Mouse (Mus musculus): ENCODE measurements around the gene Tspan5. TPM values are rescaled to one million over a fixed set of nuclear protein-coding genes. Genes with fewer than 3 reads are reported as not detected.

Gene Tspan5
- polyA plus RNA-seq, 1 experiment: 3.4 TPM

DNA sequence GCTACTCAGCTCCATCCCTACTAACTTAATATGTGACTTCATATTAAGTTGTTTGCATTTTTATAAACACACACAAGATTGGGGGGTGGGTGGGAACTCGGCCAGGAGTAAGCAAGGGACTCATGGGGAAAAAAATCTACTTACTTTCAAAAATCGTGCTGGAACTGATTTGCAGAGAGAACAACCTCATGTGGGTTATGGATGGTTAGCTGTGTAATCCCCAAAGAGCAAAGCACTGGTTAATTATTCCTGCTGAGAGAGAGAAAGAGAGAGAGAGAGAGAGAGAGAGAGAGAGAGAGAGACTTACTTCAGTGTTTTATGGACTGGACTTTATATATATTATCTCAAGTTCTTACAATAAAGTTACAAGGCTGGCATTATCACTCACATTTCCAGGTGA is 27.2 kb upstream of the Tspan5 start:
- H3K27me3 ChIP-seq (replicated peaks): peaks cover 2% of the 10 kb centered on the region
- TF ChIP-seq FLI1 (IDR thresholded peaks at IDR 0.05; ENCODE audit: low read length): no peak
- TF ChIP-seq GATA1 (IDR thresholded peaks at IDR 0.05; ENCODE audit: borderline replicate concordance, low read length): no peak
- H3K4me3 ChIP-seq (replicated peaks): no peak overlapping the region
- no peaks in the 10 kb centered on the region for H3K4me1 ChIP-seq
- no peaks in the 10 kb centered on the region for H3K36me3 ChIP-seq (replicated peaks; ENCODE audit: low read length)
- no peaks in the 10 kb centered on the region for H3K9me3 ChIP-seq

DNA sequence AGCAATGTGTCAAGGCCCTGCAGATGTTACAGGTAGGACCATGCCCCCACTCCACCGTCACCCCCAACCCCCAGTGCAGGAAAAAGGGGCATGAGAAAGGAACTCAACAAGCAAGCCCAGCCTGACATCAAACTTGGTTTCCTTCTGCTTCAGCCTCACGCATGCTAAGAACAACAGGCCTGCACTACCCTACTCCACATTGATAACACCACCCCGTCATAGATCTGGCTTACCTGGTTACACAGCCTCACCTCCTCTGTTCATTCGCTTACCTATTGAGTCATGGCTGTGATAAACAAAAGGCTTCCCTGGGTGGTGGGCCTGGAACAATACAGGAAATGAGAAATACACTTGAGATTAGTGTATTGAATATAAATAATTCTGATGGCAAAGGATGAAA is 26.8 kb upstream of the Tspan5 start:
- Histone ChIP-seq H3K4me1 (no peaks in the 10 kb centered on the region), H3K27me3 (replicated peaks) (no peaks in the 10 kb centered on the region), H3K36me3 (replicated peaks; ENCODE audit: low read length) (no peaks in the 10 kb centered on the region), H3K9me3 (no peaks in the 10 kb centered on the region), H3K4me3 (replicated peaks) (no peak overlapping the region)
- TF ChIP-seq GATA1 (IDR thresholded peaks at IDR 0.05; ENCODE audit: borderline replicate concordance, low read length) (no peak), FLI1 (IDR thresholded peaks at IDR 0.05; ENCODE audit: low read length) (no peak)

DNA sequence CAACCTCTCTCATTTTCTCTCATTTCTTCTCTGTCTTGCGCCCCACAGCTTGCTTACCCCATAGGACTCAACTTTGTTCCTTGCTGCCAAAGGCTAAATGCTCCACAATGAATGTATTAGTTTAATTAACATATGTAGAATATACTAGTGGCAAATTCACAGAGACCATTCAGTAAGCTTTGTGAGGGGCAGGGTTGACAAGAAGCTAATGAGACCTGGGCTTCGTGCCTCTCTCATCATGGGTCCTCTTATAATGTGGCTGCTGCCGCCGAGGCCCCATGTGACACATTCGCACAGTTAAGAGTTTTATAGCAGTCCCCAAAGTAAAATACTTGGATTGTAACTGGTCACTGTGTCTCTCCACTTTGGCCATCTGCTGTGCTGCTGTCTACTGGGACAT is 25.0 kb upstream of the Tspan5 start:
- Histone ChIP-seq H3K4me1 (no peaks in the 10 kb centered on the region), H3K36me3 (replicated peaks; ENCODE audit: low read length) (no peaks in the 10 kb centered on the region), H3K4me3 (replicated peaks) (no peak overlapping the region), H3K9me3 (0 out of 2 replicates have a peak, but pooled peaks cover 2% of the 10 kb centered on the region), H3K27me3 (replicated peaks) (no peaks in the 10 kb centered on the region)
- no peak for TF ChIP-seq FLI1 (IDR thresholded peaks at IDR 0.05; ENCODE audit: low read length)
- TF ChIP-seq GATA1 (IDR thresholded peaks at IDR 0.05; ENCODE audit: borderline replicate concordance, low read length): no peak

DNA sequence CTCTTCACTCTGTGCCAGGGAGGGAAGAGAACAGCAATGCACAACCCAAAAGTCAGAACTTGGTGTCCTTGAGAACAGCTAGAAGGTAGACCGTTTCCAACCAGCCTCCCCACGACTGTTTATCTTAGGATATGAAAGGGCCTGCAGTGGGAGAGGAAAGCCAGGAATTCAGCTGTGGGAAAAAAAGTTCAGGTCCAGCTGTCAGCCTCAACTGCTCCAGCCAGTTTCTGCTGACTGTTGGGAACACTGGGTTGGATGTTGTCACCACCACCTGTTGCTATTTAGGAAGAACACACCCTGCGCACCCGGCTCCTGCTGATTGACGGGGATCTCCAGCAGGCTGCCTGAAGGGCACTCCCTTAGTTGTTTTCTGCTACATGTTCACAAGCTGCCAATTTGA is 19.8 kb upstream of the Tspan5 start:
- Histone ChIP-seq H3K27me3 (replicated peaks) (peaks cover 4% of the 10 kb centered on the region), H3K9me3 (peaks cover 11% of the 10 kb centered on the region; the same call in 1 of the 2 replicates), H3K4me1 (no peaks in the 10 kb centered on the region), H3K36me3 (replicated peaks; ENCODE audit: low read length) (no peaks in the 10 kb centered on the region), H3K4me3 (replicated peaks) (no peak overlapping the region)
- no peak for TF ChIP-seq FLI1 (IDR thresholded peaks at IDR 0.05; ENCODE audit: low read length)
- TF ChIP-seq GATA1 (IDR thresholded peaks at IDR 0.05; ENCODE audit: borderline replicate concordance, low read length): no peak

DNA sequence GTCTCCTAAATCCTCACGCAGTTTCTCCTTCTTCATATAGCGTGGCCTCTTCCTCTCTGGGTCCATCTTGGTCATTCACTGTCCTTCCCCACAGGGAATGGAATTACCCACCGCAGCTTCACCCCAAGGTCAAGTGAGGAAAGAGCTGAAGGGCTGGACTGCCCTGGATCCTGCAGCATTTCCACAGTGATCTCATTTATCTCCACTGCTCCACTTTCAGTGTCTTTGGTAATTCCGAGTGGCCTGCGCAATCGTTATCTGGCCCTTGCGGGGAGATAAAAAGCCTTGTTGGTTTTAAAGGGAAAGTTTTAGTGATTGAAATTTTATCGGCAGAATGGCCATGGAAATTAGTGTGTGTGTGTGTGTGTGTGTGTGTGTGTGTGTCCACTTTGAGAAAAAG is 14.4 kb upstream of the Tspan5 start:
- Histone ChIP-seq H3K4me1 (no peaks in the 10 kb centered on the region), H3K36me3 (replicated peaks; ENCODE audit: low read length) (no peaks in the 10 kb centered on the region), H3K4me3 (replicated peaks) (no peak overlapping the region), H3K9me3 (0 out of 2 replicates have a peak, but pooled peaks cover 8% of the 10 kb centered on the region), H3K27me3 (replicated peaks) (peaks cover 9% of the 10 kb centered on the region)
- TF ChIP-seq FLI1 (IDR thresholded peaks at IDR 0.05; ENCODE audit: low read length) (no peak), GATA1 (IDR thresholded peaks at IDR 0.05; ENCODE audit: borderline replicate concordance, low read length) (no peak)

DNA sequence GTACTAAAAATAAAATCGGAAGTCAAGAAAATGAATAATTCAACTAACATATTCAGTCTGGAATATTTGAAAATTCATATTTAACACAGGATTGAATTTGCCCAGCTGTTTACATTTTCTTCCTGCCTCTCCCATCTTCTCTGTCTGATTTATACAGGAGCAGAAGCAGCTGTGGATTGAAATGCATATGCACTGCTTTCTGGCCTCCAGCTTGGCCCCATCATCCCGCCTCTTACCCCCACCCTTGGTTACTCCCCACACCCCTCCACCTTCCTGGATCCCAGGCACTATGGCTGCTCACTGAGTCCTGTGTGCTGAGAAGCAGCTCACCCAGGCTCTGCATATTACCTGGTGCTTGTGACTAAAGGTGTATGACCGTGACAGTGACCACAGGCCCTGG is 13.2 kb upstream of the Tspan5 start:
- TF ChIP-seq GATA1 (IDR thresholded peaks at IDR 0.05; ENCODE audit: borderline replicate concordance, low read length) (no peak), FLI1 (IDR thresholded peaks at IDR 0.05; ENCODE audit: low read length) (no peak)
- Histone ChIP-seq H3K4me3 (replicated peaks) (no peak overlapping the region), H3K9me3 (0 out of 2 replicates have a peak, but pooled peaks cover 8% of the 10 kb centered on the region), H3K27me3 (replicated peaks) (peaks cover 9% of the 10 kb centered on the region), H3K36me3 (replicated peaks; ENCODE audit: low read length) (no peaks in the 10 kb centered on the region), H3K4me1 (no peaks in the 10 kb centered on the region)

DNA sequence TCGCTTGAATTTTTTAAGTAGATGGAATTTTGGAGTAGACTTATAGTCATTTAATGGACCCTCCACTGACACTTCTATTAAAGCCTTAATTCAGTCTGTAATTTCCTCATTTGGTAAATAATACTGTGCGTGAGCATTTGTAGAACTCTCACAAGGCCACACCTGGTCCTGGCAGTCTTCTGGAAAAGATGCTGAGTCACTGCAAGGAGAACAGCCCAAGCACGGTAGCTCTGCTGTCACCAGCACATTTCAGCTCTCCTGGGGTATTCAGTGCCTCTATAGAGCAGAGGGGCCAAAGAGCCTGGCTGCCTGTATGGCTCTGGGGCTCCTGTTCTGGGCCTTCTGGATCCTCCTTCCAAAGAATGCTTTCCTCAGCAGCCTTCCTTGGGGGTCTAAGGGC is 11.2 kb upstream of the Tspan5 start:
- Histone ChIP-seq H3K27me3 (replicated peaks) (peaks cover 9% of the 10 kb centered on the region), H3K9me3 (0 out of 2 replicates have a peak, but pooled peaks cover 8% of the 10 kb centered on the region), H3K4me1 (no peaks in the 10 kb centered on the region), H3K36me3 (replicated peaks; ENCODE audit: low read length) (no peaks in the 10 kb centered on the region), H3K4me3 (replicated peaks) (no peak overlapping the region)
- no peak for TF ChIP-seq FLI1 (IDR thresholded peaks at IDR 0.05; ENCODE audit: low read length)
- no peak for TF ChIP-seq GATA1 (IDR thresholded peaks at IDR 0.05; ENCODE audit: borderline replicate concordance, low read length)

DNA sequence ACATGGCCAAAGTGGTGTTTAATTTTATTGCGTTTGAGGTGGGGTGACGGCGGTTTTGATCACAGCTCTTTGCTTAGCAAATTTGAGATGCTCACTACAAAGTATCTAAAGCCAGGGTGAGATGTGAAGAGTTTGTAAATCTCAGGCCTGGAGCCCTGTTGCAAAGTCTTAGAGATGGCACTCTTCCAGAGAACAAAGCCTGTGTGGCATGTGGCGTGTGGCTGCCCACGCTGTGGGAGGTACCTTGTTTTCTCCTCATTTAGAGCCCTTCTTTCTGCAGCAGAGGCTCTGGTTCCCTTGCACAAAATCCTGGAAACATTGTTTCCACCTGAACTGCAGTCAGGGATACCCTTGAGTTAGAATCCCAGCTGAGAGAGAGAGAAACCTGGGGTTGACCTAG is 6.2 kb upstream of the Tspan5 start:
- peaks cover 1% of the 10 kb centered on the region; the same call in 1 of the 2 replicates for H3K4me1 ChIP-seq
- peaks cover 31% of the 10 kb centered on the region for H3K27me3 ChIP-seq (replicated peaks)
- H3K36me3 ChIP-seq (replicated peaks; ENCODE audit: low read length): no peaks in the 10 kb centered on the region
- H3K9me3 ChIP-seq: no peaks in the 10 kb centered on the region
- no peak overlapping the region for H3K4me3 ChIP-seq (replicated peaks)
- TF ChIP-seq FLI1 (IDR thresholded peaks at IDR 0.05; ENCODE audit: low read length) (no peak), GATA1 (IDR thresholded peaks at IDR 0.05; ENCODE audit: borderline replicate concordance, low read length) (no peak)

DNA sequence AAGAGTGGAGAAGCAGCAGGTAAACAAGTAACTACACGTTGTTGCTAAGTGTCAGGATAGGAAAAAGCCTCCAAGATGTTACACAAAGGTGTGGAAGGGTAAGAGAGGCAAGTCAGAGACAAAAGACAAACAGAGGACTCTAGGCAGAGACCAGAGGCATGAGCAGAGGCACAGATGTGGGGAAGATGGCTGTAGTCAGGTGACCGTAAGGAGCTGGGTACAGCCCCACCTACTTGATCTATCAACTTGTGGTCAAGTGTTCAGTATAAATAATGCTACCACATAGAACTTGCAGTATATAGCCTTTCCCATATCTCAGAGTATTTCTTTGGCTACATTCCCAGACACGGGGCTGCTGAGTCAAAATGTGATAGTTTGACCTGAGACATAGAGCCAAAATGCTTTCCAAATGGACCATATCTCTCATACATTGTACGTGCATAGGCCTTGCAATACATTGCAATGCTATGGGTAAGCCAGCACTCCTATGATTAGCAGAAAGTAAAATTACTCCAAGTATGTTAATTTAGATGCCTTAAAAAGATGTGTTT is 2.8 kb upstream of the Tspan5 start:
- H3K36me3 ChIP-seq (replicated peaks; ENCODE audit: low read length): no peaks in the 10 kb centered on the region
- peaks cover 25% of the 10 kb centered on the region for H3K4me1 ChIP-seq
- peaks cover 62% of the 10 kb centered on the region for H3K27me3 ChIP-seq (replicated peaks)
- H3K9me3 ChIP-seq: no peaks in the 10 kb centered on the region
- H3K4me3 ChIP-seq (replicated peaks): no peak overlapping the region
- no peak for TF ChIP-seq FLI1 (IDR thresholded peaks at IDR 0.05; ENCODE audit: low read length)
- no peak for TF ChIP-seq GATA1 (IDR thresholded peaks at IDR 0.05; ENCODE audit: borderline replicate concordance, low read length)

DNA sequence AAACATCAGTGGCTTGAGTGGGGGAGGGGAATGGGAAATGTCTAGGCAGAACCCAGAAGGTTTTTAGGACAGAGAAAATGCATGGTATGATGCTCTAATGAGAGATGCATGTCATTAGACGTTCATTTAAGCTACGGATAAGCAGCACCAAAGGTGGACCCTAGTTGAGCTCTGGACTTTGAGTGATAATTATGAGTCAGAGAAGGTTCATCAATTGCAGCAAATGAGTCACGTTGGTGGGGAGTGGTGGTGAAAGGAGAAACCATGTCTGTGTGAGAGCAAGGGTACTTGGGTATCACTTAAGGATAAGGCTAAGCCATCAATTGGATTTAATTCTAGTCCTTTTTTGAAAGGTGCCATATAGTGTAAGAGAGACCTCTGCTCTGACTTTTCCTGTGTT is 1.7 kb upstream of the Tspan5 start:
- Histone ChIP-seq H3K4me1 (peaks cover 25% of the 10 kb centered on the region), H3K4me3 (replicated peaks) (no peak overlapping the region), H3K9me3 (no peaks in the 10 kb centered on the region), H3K27me3 (replicated peaks) (peaks cover 73% of the 10 kb centered on the region), H3K36me3 (replicated peaks; ENCODE audit: low read length) (no peaks in the 10 kb centered on the region)
- no peak for TF ChIP-seq GATA1 (IDR thresholded peaks at IDR 0.05; ENCODE audit: borderline replicate concordance, low read length)
- TF ChIP-seq FLI1 (IDR thresholded peaks at IDR 0.05; ENCODE audit: low read length): no peak

Measured in megakaryocyte, embryonic 14.5 days (primary cell).